Mouse (Mus musculus) bone marrow macrophage, adult 2 months (primary cell): Measurements from ENCODE around the gene Sorcs2.

Experiments
- CTCF ChIP-seq: IDR thresholded peaks from 2 replicates; pipeline ENCODE4 v1.5.1; 2012; ENCODE audit warnings: low read depth, mild to moderate bottlenecking, low read length, moderate library complexity
- POLR2A ChIP-seq: IDR thresholded peaks from 2 replicates; pipeline ENCODE4 v1.6.1; 2012; ENCODE audit warnings: mild to moderate bottlenecking, low read depth, low read length, borderline replicate concordance

DNA sequence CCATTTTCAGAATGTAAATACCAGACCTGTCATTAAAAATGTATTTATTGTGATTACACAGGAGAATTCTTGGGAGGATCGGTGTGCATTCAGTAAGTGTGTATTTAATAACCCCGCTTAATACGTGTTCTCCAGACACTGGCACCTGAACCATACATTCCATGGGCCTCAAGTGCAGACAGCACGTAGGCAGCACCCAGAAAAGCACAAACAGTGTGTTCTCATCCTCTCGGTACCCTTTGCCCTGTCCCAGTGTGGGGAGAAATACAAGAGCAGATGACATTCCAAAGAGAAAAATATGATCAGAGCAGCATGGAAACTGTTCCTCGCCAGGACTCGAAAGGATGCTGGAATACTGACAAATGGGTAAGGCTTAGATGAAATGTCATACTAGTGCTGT is 172.1 kb downstream of the Sorcs2 start:
- TF ChIP-seq POLR2A, result no peak
- no peak for TF ChIP-seq CTCF
